Mouse (Mus musculus) CH12.LX (cell line): Measurements from ENCODE around the gene Itih5. TPM values are rescaled to one million over a fixed set of nuclear protein-coding genes. Genes with fewer than 3 reads are reported as not detected.

Experiments used
- DNase-seq: peaks from one replicate; pipeline ENCODE4 v3.0.0-alpha.2; 2013; ENCODE audit errors: extremely low read depth
- H3K27ac ChIP-seq: 2 replicates; pipeline ENCODE4 v1.5.1; 2012; ENCODE audit warnings: low read depth, mild to moderate bottlenecking, control low read depth, moderate library complexity; ENCODE audit not compliant: insufficient read depth
- H3K27me3 ChIP-seq: replicated peaks from 2 replicates; pipeline ENCODE3; 2012; ENCODE audit warnings: inconsistent platforms
- H3K36me3 ChIP-seq, 2 experiments: replicated peaks in 1 of 2; 2 replicates each; pipeline versions ENCODE3 to v1.6.1; 2012; ENCODE audit warnings: inconsistent platforms in 1 of 2, low read length in 1 of 2, mild to moderate bottlenecking in 1 of 2, mixed read lengths in 1 of 2, moderate library complexity in 1 of 2; ENCODE audit not compliant: control insufficient read depth in 1 of 2, insufficient read depth in 1 of 2
- H3K4me1 ChIP-seq, 2 experiments: 2 replicates each; pipeline ENCODE4 v1.6.1; 2012; ENCODE audit warnings: inconsistent platforms in 1 of 2, moderate library complexity in 1 of 2; ENCODE audit not compliant: insufficient read depth in 2 of 2, control insufficient read depth in 1 of 2
- H3K4me2 ChIP-seq: 2 replicates; pipeline ENCODE4 v1.6.1; 2012; ENCODE audit warnings: low read depth, mild to moderate bottlenecking, control low read depth; ENCODE audit not compliant: poor library complexity, insufficient read depth, severe bottlenecking
- H3K4me3 ChIP-seq, 3 experiments: fragments of 150-350 bp in 1 of 3; sonication (generic) in 1 of 3; replicated peaks in 1 of 3; 2 replicates each; pipeline versions ENCODE3 to v1.5.1; 2011 to 2012; ENCODE audit warnings: low read depth in 2 of 3, low read length in 2 of 3, mild to moderate bottlenecking in 2 of 3, moderate library complexity in 2 of 3, control low read depth in 1 of 3, improper control_type of control experiment in 1 of 3, inconsistent platforms in 1 of 3, mixed read lengths in 1 of 3; ENCODE audit not compliant: poor library complexity in 1 of 3
- H3K79me2 ChIP-seq: replicated peaks from 2 replicates; pipeline ENCODE4 v1.6.1; 2012; ENCODE audit warnings: mild to moderate bottlenecking, moderate library complexity; ENCODE audit not compliant: control insufficient read depth, poor library complexity, insufficient read depth, severe bottlenecking; ENCODE audit errors: extremely low read depth
- H3K9ac ChIP-seq: 2 replicates; pipeline ENCODE4 v1.6.1; 2012; ENCODE audit warnings: low read depth, mild to moderate bottlenecking, control low read depth, moderate library complexity; ENCODE audit not compliant: insufficient read depth
- H3K9me3 ChIP-seq: replicated peaks from 2 replicates; pipeline ENCODE3; 2012; ENCODE audit warnings: low read length, inconsistent platforms, mixed read lengths
- CHD1 ChIP-seq: IDR thresholded peaks from 2 replicates; pipeline ENCODE4 v1.6.1; 2012; ENCODE audit warnings: low read depth, low read length, improper control_type of control experiment, inconsistent platforms
- CHD2 ChIP-seq: IDR thresholded peaks from 2 replicates; pipeline ENCODE4 v1.6.1; 2011; ENCODE audit warnings: low read length, improper control_type of control experiment
- E2F4 ChIP-seq: IDR thresholded peaks from 2 replicates; pipeline ENCODE4 v1.6.1; 2011; ENCODE audit warnings: low read depth, low read length, improper control_type of control experiment; ENCODE audit not compliant: insufficient replicate concordance
- EP300 ChIP-seq: IDR thresholded peaks from 2 replicates; pipeline ENCODE4 v1.6.1; 2011; ENCODE audit warnings: low read length, improper control_type of control experiment
- ETS1 ChIP-seq: conservative IDR thresholded peaks from 2 replicates; pipeline ENCODE4 v1.6.1; 2012; ENCODE audit warnings: low read depth, mild to moderate bottlenecking, inconsistent platforms, low read length, improper control_type of control experiment, moderate library complexity
- GABPA ChIP-seq: IDR thresholded peaks from 2 replicates; pipeline ENCODE4 v1.6.1; 2012; ENCODE audit warnings: low read depth, low read length, improper control_type of control experiment, inconsistent platforms; ENCODE audit not compliant: insufficient replicate concordance
- IRF4 ChIP-seq: IDR thresholded peaks from 2 replicates; pipeline ENCODE4 v1.6.1; 2014; ENCODE audit warnings: low read depth, mild to moderate bottlenecking, inconsistent platforms, low read length, improper control_type of control experiment
- JUND ChIP-seq: conservative IDR thresholded peaks from 2 replicates; pipeline ENCODE4 v1.6.1; 2011; ENCODE audit warnings: low read depth, low read length, improper control_type of control experiment
- MAFK ChIP-seq: IDR thresholded peaks from 2 replicates; pipeline ENCODE4 v1.6.1; 2011; ENCODE audit warnings: low read length, improper control_type of control experiment; ENCODE audit not compliant: insufficient replicate concordance
- MAX ChIP-seq: IDR thresholded peaks from 2 replicates; pipeline ENCODE4 v1.6.1; 2011; ENCODE audit warnings: low read length, improper control_type of control experiment
- MAZ ChIP-seq: IDR thresholded peaks from 2 replicates; pipeline ENCODE4 v1.6.1; 2012; ENCODE audit warnings: low read depth, mild to moderate bottlenecking, inconsistent platforms, low read length, improper control_type of control experiment, moderate library complexity
- MEF2A ChIP-seq: IDR thresholded peaks from 2 replicates; pipeline ENCODE4 v1.6.1; 2014; ENCODE audit warnings: low read depth, mild to moderate bottlenecking, inconsistent platforms, low read length, improper control_type of control experiment, borderline replicate concordance
- MYC ChIP-seq: IDR thresholded peaks from 2 replicates; pipeline ENCODE4 v1.6.1; 2011; ENCODE audit warnings: low read depth, mild to moderate bottlenecking, improper control_type of control experiment, low read length
- PAX5 ChIP-seq: IDR thresholded peaks from 2 replicates; pipeline ENCODE4 v1.6.1; 2012; ENCODE audit warnings: low read length, inconsistent platforms, mixed read lengths
- POLR2A ChIP-seq: IDR thresholded peaks from 2 replicates; pipeline ENCODE4 v1.6.1; 2011; ENCODE audit warnings: low read depth, mild to moderate bottlenecking, improper control_type of control experiment, low read length
- POLR2AphosphoS2 ChIP-seq: IDR thresholded peaks from 2 replicates; pipeline ENCODE4 v1.6.1; 2011; ENCODE audit warnings: low read depth, low read length, improper control_type of control experiment
- RAD21 ChIP-seq: IDR thresholded peaks from 2 replicates; pipeline ENCODE4 v1.6.1; 2011; ENCODE audit warnings: low read depth, mild to moderate bottlenecking, low read length, improper control_type of control experiment, moderate library complexity
- SIN3A ChIP-seq: IDR thresholded peaks from 2 replicates; pipeline ENCODE4 v1.6.1; 2012; ENCODE audit warnings: low read length, improper control_type of control experiment, inconsistent platforms
- SMC3 ChIP-seq: IDR thresholded peaks from 2 replicates; pipeline ENCODE4 v1.6.1; 2011; ENCODE audit warnings: low read depth, low read length, improper control_type of control experiment
- TBP ChIP-seq: conservative IDR thresholded peaks from 2 replicates; pipeline ENCODE4 v1.6.1; 2011; ENCODE audit warnings: low read depth, low read length, improper control_type of control experiment
- TCF12 ChIP-seq: IDR thresholded peaks from 2 replicates; pipeline ENCODE4 v1.6.1; 2014; ENCODE audit warnings: low read depth, mild to moderate bottlenecking, inconsistent platforms, low read length, improper control_type of control experiment
- ZC3H11A ChIP-seq: IDR thresholded peaks from 2 replicates; pipeline ENCODE4 v1.6.1; 2012; ENCODE audit warnings: low read depth, mild to moderate bottlenecking, inconsistent platforms, low read length, improper control_type of control experiment
- dilution Hi-C: fragments of 300-500 bp; cut with MboI; formaldehyde crosslinking; loops from 2 replicates; pipeline ENCODE4 v1.14.3; 2020; ENCODE audit warnings: low sequenced_read_pairs; ENCODE audit not compliant: extremely low pct_unique_long_range_greater_than_20kb, extremely low pct_ligation_motif_present
- in situ Hi-C: fragments of 300-500 bp; cut with MboI; formaldehyde crosslinking; loops from 3 replicates; pipeline ENCODE4 v1.14.3; 2019; ENCODE audit warnings: low sequenced_read_pairs, low pct_ligation_motif_present, low pct_unique_long_range_greater_than_20kb, mixed read lengths
- polyA plus RNA-seq: library from polyadenylated mRNA; unstranded; fragments of >175 nt; gene quantifications from 2 replicates; pipeline ENCODE4 v1.2.1, GENCODE M21; 2012; ENCODE audit warnings: low read depth; ENCODE audit not compliant: insufficient read length
- total RNA-seq, 2 experiments: library from RNA; depleted of rRNA; stranded (reverse); fragments of 300-350 nt in 1 of 2; fragments of >200 nt in 1 of 2; gene quantifications; 2 replicates each; pipeline ENCODE4 v1.2.3; 2012 to 2014

The Itih5 gene
- total and polyA plus RNA-seq, 3 experiments, result 0.08 to 0.30 (median 0.11) TPM

DNA sequence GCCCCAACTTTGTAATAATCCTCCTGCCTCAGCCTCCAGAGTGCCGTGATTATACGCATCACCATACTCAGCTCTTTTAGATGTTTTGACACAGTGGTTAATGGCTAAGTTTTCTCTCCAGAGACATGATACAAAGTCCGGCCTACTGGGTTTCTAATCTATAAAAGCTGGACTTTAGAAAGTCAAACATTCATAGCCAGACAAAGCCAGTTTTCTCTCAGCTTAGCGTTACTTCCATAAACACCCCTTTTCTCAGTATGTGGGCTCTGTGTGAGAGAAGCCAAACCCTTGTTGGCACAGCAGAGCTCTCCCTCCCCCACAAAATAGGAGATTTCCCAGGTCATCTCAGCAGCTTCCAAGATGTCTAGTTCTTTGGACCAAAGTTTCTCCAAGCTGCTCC is 24.8 kb upstream of the Itih5 start:
- in situ Hi-C loops (no loop called here), dilution Hi-C loops (no loop called here)
- Histone ChIP-seq H3K27me3 (no peaks in the 10 kb centered on the region), H3K4me3 (no peak overlapping the region), H3K79me2 (no peaks in the 10 kb centered on the region), H3K4me2 (no peak overlapping the region), H3K27ac (no peak overlapping the region), H3K36me3 (no peaks in the 10 kb centered on the region), H3K9ac (no peak overlapping the region), H3K4me1 (no peaks in the 10 kb centered on the region), H3K9me3 (no peaks in the 10 kb centered on the region)
- DNase-seq, result no peak
- TF ChIP-seq EP300 (no peak), JUND (no peak), MEF2A (no peak), ETS1 (no peak), POLR2AphosphoS2 (no peak), IRF4 (no peak), PAX5 (no peak), TCF12 (no peak)

DNA sequence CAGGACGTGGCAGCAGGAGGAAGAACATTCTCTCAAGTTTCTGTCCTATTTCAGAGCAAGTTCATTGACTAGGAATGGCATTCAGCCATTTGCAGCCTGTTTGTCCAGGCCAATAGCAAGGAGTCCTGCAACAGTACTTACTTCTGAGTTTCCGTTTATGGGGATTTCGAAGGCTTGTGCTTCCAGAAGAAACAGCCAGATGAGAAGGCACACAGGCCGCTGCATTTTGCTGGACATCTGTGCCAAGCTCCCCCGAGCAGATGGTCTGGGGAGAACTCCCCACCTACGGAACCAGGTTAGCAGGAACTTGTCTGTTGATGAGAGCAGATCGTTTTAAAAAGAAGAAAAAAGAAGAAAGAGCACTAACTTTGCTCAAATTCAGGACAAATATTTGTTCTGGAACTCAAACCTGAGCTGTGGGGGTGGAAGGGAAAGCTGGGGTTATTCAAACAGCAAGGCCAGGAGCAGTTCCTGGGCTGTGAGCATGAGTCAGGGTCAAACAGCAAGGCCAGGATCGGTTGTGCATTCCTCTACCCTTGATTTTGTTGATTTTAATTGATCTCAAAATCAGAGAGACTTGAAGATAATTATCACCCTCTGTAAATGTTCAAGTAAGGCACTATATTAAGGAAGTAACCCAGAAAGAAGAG is 22.9 kb upstream of the Itih5 start:
- DNase-seq, result no peak
- H3K4me3 ChIP-seq, result no peak overlapping the region
- no peaks in the 10 kb centered on the region for H3K27me3 ChIP-seq
- in situ Hi-C loops, result no loop called here
- H3K27ac ChIP-seq, result no peak overlapping the region
- no peaks in the 10 kb centered on the region for H3K79me2 ChIP-seq
- no peaks in the 10 kb centered on the region for H3K9me3 ChIP-seq
- TF ChIP-seq MYC (no peak), E2F4 (no peak), EP300 (no peak), ZC3H11A (no peak), MAZ (no peak), POLR2A (no peak), GABPA (no peak), IRF4 (no peak), MAFK (no peak), SMC3 (no peak), CHD2 (no peak), CHD1 (no peak), MAX (no peak), RAD21 (no peak), MEF2A (no peak), TBP (no peak), SIN3A (no peak)
- no peak overlapping the region for H3K9ac ChIP-seq
- dilution Hi-C loops, result no loop called here
- no peaks in the 10 kb centered on the region for H3K36me3 ChIP-seq
- H3K4me2 ChIP-seq, result no peak overlapping the region
- no peaks in the 10 kb centered on the region for H3K4me1 ChIP-seq
